Mouse (Mus musculus): ENCODE data around the gene Pxn. TPM values are rescaled to one million over a fixed set of nuclear protein-coding genes. Genes with fewer than 3 reads are reported as not detected.
A peak's percentile ranks its signal among the peaks of the same experiment; 100 is the strongest.
"Not testable (repeated sequence)": the region's sequence is repeated elsewhere in the genome, so short reads cannot be mapped to it uniquely, and the experiment has no call there.

Pxn gene
- polyA plus RNA-seq, 1 experiment: 49.7 TPM

DNA sequence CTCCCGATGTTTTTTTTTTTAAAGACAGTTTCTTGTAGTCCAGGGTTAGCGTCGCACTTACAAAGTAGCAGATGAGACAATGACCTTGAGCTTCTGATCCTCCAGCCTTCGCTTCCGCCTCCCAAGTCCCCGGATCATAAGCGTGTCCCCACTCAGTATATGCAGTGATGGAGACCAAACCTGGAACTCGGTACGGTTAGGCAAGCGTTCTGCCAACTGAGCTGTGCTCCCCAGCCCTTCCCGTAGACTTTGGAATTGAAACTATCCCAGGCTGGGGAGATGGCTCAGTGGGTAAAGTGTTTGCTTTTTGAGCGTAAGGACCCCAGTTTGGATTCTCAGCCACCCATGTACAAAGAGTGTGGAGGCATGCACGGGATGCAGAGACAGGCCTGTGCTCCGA is 6.8 kb downstream of the Pxn start:
- no peak for DNase-seq (ENCODE audit: low read depth)
- no peak for TF ChIP-seq POLR2A (IDR thresholded peaks at IDR 0.05; ENCODE audit: borderline replicate concordance, extremely low read depth, insufficient read depth, insufficient read length, poor library complexity, severe bottlenecking)
- TF ChIP-seq CTCF (IDR thresholded peaks at IDR 0.05; ENCODE audit: borderline replicate concordance, extremely low read depth, insufficient read depth, insufficient read length): no peak

DNA sequence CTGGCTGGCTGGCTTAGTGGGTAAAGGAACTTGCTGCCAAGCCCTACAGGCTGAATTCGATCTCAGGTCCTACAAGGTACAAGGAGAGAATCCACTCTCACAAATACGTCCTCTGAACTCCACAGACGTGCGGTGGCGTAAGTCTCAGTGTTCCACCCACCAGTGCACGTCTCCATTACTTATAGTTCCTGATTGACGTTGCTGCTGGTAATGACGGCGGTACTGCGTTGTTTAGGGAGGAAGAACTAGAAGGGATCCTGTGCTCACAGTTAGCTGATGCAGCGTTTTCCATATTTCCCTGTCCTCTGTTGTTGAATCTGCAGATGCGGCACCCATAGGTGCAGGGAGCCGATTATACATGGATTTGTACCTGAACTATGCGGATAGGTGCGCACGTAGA is 7.2 kb downstream of the Pxn start:
- no peak for TF ChIP-seq POLR2A (IDR thresholded peaks at IDR 0.05; ENCODE audit: borderline replicate concordance, extremely low read depth, insufficient read depth, insufficient read length, poor library complexity, severe bottlenecking)
- no peak for TF ChIP-seq CTCF (IDR thresholded peaks at IDR 0.05; ENCODE audit: borderline replicate concordance, extremely low read depth, insufficient read depth, insufficient read length)
- no peak for DNase-seq (ENCODE audit: low read depth)

DNA sequence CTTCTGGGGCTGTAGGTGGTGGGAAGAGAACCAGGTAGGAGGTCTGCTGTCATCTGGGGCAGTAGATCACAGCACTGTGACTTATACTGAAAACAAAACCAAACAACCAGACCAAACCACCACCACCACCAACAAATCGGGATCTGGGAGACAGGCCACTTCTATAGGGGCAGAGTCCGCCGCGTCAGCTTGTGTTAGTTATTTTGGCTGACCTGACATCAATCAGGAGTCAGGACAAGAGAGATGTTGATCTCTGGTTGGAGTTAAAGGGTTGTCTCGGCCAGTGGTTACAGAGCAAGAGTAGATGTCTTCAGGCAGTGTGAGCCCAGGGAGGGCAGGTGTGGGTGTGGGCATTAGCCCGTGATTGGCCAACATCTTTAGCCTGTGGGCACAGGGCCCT is 7.9 kb downstream of the Pxn start:
- DNase-seq (ENCODE audit: low read depth): no peak
- TF ChIP-seq POLR2A (IDR thresholded peaks at IDR 0.05; ENCODE audit: borderline replicate concordance, extremely low read depth, insufficient read depth, insufficient read length, poor library complexity, severe bottlenecking) (no peak), CTCF (IDR thresholded peaks at IDR 0.05; ENCODE audit: borderline replicate concordance, extremely low read depth, insufficient read depth, insufficient read length) (no peak)

DNA sequence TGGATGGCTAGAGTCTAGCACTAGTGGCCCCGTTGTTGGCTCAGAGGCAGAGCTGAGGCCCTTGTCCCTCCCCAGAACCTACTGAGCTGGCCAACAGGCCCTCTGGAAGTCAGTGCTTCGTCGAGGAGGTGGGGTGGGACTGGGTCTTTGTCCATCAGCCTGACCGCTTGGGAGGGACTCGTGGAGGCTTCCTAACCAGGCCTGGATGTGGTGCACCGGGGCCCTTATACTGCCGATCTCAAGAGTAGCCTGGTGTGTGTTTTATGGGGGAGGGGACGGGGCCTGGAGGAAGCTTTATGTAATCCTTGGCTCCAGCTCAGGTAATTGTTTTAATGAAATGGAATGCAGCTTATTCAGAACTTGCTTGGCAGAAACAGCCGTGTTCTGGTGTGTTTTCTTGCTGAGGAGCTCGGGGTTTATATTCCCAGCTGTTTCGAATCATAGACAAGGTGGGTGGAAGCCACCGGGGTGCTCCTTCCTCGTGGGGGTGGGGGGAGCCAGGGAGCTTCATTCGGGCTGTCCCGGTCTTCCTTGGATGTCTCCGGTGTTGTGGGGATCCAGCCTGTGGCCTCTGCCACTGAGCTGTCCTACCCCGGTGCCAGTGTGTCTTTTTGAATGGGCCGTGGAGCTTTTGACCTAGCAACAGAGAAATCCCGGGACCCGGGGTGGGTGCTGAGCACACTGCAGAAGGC is 8.6 kb downstream of the Pxn start:
- TF ChIP-seq CTCF (IDR thresholded peaks at IDR 0.05; ENCODE audit: borderline replicate concordance, extremely low read depth, insufficient read depth, insufficient read length) (no peak), POLR2A (IDR thresholded peaks at IDR 0.05; ENCODE audit: borderline replicate concordance, extremely low read depth, insufficient read depth, insufficient read length, poor library complexity, severe bottlenecking) (no peak)
- DNase-seq (ENCODE audit: low read depth): peak; percentile 65

DNA sequence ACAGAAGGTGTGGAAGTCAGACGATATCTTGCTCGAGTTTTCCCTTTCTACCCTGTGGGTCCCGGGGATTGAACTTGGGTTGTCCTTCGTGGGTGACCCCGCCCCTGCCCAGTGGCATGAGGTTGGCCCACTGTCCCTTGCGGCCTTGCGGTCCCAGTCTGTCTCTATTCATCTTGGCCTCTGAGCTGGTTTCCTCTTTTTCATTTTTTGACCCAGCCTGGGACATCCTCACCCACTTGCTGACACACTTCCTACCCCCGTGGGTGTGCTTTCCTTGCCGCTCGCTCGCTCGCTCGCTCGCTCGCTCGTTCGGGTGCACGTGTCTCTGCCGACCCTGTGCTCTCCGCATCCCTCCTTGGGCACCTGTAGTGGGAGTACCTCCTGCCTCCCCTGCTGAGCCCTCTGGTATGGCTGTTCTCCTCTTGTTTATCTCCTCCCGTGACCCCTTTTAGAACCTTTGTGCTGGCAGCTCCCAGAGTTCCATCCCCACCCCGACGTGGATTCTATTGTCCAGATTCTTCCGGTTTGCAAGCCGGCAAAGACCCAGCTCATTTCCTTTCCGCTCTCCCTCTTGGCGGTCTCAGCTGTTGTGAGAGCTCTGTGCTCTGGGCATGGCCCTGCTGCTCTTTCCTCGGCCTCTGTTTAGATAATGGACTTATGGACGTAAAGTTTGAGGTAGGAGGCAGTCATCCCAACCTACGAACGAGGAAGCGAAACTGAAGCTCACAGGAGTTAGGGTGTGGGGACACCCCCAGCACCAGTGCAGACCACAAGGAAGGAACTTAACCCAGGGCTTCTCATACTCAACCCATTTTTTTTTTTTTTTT is 9.8 kb downstream of the Pxn start:
- TF ChIP-seq POLR2A (IDR thresholded peaks at IDR 0.05; ENCODE audit: borderline replicate concordance, extremely low read depth, insufficient read depth, insufficient read length, poor library complexity, severe bottlenecking): no peak
- no peak for DNase-seq (ENCODE audit: low read depth)

DNA sequence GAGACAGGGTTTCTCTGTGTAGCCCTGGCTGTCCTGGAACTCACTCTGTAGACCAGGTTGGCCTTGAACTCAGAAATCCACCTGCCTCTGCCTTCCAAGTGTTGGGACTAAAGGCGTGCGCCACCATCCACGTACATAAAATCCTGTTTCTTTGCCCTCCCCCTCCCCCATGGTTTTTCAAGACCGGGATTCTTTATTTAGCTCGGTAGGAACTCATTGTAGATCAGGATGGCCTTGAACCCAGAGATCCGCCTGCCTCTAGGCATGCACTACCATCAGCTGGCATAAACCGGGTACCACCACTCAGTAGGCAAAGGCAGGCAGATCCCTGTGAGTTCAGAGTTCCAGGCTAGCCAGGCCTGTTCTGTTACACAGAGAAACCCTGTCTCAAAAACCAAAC is 10.4 kb downstream of the Pxn start:
- no peak for DNase-seq (ENCODE audit: low read depth)
- TF ChIP-seq POLR2A (IDR thresholded peaks at IDR 0.05; ENCODE audit: borderline replicate concordance, extremely low read depth, insufficient read depth, insufficient read length, poor library complexity, severe bottlenecking): no peak
- TF ChIP-seq CTCF (IDR thresholded peaks at IDR 0.05; ENCODE audit: borderline replicate concordance, extremely low read depth, insufficient read depth, insufficient read length): no peak

DNA sequence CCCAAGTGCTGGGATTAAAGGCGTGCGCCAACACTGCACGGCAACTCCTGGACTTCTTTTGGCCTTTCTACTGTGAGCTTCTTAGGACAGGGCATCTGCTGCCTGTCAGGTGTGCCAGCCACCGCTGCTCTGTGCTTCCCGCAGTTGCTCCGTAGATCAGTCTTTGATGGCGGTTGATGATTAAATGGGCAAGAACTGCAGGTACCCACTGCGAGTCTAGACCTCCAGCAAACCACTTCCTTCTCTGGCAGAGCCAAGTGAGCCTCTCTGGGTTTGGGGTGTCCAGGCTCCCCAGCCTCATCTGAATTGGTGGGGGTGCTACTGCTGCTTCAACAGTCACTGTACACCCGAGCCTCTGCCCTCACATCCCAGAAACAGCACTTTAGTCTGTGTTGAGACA is 11.0 kb downstream of the Pxn start:
- TF ChIP-seq CTCF (IDR thresholded peaks at IDR 0.05; ENCODE audit: borderline replicate concordance, extremely low read depth, insufficient read depth, insufficient read length) (no peak), POLR2A (IDR thresholded peaks at IDR 0.05; ENCODE audit: borderline replicate concordance, extremely low read depth, insufficient read depth, insufficient read length, poor library complexity, severe bottlenecking) (no peak)
- no peak for DNase-seq (ENCODE audit: low read depth)

DNA sequence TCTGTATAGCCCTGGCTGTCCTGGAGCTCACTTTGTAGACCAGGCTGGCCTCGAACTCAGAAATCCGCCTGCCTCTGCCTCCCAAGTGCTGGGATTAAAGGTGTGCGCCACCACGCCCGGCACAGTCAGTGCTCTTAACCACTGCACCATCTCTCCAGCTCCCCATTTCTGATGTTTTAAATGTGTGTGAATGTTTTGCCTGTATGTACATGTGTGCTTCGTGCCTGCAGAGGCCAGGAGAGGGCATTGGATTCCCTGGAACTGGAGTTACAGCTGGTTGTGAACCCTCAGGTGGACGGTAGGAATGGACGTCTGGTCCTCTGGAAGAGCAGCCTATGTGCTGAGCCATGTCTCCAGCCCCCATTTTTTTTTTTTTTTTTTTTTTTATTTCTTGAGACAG is 11.7 kb downstream of the Pxn start:
- not testable (repeated sequence) for DNase-seq (ENCODE audit: low read depth)

DNA sequence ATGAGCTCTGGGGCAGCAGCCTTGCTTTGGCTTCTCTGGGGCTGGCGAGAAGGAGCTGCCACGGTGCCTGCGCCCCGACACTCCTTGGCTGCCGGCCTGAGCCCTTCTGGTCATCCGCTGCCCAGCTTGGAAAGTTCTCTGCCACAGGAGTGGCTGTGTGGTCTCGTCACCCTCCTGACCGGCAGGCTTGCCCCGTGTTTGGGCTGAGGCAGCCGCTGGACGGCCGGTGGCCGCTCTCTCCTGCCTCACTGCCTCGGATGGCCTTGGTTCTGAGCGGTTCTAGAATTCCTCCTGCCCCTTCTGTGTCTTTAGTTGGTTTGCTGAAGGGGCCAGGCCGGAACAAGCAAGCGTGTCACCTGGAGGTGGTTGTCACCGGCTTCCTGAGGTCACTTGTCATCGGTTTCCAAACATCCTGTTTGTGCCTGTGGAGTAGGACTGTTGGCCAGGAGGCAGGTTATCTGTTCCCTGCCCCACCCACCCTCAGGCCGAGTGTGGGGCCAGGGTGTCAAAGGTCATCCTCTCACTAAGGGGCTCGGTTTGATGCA is 13.9 kb downstream of the Pxn start:
- no peak for DNase-seq (ENCODE audit: low read depth)
- TF ChIP-seq POLR2A (IDR thresholded peaks at IDR 0.05; ENCODE audit: borderline replicate concordance, extremely low read depth, insufficient read depth, insufficient read length, poor library complexity, severe bottlenecking): no peak
- TF ChIP-seq CTCF (IDR thresholded peaks at IDR 0.05; ENCODE audit: borderline replicate concordance, extremely low read depth, insufficient read depth, insufficient read length): no peak

DNA sequence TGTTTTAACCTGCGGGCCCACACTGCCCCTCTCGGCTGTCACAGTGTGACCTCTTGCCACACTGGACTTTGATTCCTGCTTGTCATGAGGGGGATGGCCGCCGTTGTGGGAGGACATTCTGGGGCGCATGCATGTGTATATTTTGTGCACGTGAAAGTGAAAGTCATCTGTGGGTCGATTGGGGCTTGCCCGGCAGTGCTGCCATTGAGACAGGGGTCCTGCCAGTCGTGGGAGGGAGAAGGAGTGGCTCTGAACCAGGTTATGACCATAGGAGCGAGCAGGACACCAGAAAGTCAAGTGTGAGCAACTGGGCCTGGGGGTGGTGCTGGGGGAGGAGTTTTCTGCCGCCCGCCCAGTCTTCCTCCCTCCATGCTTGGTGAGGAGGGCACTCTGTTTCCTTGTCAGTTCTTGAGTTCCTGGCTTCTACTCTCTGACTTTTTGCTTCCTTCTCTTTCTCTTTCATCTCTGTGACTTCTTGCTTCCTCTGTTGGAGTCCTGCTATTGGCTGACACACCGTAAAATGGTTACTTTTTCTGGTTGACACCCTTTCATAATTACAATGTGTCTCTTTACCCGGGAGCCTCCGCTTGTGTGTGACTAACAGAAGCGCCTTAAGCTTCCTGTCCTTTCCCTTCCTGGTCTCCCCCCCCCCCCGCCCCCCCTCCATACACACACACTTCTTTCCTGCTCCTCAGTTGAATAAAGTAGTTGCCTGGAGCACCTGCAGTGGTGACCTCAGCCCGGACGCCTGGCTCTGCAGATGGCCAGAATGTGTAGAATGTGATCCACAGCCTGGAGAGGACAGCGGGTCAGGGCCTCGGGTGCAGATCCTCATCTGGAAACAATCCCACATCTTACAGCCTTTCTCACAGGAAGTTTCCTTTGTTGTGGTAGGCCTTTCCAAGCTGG is 15.3 kb downstream of the Pxn start:
- TF ChIP-seq CTCF (IDR thresholded peaks at IDR 0.05; ENCODE audit: borderline replicate concordance, extremely low read depth, insufficient read depth, insufficient read length): no peak
- TF ChIP-seq POLR2A (IDR thresholded peaks at IDR 0.05; ENCODE audit: borderline replicate concordance, extremely low read depth, insufficient read depth, insufficient read length, poor library complexity, severe bottlenecking): no peak
- DNase-seq (ENCODE audit: low read depth): no peak

DNA sequence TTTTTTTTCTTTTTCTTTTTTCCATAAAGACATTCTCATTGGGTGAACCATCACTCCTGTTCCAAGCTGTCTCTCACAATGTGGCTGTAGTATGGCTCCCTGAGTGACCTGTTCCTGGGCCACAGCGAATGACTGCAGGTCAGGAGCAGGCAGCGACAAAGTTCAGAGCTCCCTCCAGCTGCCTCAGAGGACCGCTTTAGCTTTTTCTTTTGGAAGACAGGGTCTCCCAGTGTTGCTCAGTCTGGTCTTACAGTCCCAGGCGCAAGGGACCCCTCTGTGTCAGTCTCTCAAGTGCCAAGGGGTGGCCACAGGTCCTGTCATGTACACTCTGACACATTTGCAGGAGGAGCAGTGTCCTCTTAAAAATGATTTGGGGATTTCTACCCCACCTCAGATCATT is 16.1 kb downstream of the Pxn start:
- DNase-seq (ENCODE audit: low read depth): no peak

More for the DNA sequence above, 16.1 kb downstream of the Pxn start:
- TF ChIP-seq POLR2A (IDR thresholded peaks at IDR 0.05; ENCODE audit: borderline replicate concordance, extremely low read depth, insufficient read depth, insufficient read length, poor library complexity, severe bottlenecking): no peak
- no peak for TF ChIP-seq CTCF (IDR thresholded peaks at IDR 0.05; ENCODE audit: borderline replicate concordance, extremely low read depth, insufficient read depth, insufficient read length)
